Mouse (Mus musculus): ENCODE results near the gene Agtrap. TPM values are rescaled to one million over a fixed set of nuclear protein-coding genes. Genes with fewer than 3 reads are reported as not detected.

The Agtrap gene
- total and polyA plus RNA-seq, 3 experiments = 75.4 to 174 (median 97.8) TPM

GRCm38 (mm10) chr4:148107621-148108291 is 19.9 kb upstream of the Agtrap start:
- no peak for DNase-seq

DNA sequence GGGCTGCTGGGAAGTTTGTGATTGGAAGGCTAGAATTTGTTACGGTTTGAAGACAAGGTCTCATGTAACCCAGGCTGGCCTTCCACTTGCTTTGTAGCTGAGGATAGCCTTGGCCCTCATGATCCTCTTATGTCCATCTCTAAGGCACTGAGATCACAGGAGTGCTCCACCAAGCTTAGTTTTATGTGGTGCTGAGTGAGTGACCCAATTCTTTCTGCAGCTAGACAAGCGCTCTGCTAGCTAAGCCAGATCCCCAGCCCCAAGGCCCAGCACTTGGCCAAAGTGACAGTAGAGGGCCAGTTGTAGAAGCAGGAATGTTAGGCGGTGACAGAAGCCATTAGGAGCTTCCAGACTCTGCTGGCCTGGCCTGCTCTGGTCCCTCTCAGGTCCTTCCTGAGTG is 16.3 kb upstream of the Agtrap start:
- no peak for DNase-seq

DNA sequence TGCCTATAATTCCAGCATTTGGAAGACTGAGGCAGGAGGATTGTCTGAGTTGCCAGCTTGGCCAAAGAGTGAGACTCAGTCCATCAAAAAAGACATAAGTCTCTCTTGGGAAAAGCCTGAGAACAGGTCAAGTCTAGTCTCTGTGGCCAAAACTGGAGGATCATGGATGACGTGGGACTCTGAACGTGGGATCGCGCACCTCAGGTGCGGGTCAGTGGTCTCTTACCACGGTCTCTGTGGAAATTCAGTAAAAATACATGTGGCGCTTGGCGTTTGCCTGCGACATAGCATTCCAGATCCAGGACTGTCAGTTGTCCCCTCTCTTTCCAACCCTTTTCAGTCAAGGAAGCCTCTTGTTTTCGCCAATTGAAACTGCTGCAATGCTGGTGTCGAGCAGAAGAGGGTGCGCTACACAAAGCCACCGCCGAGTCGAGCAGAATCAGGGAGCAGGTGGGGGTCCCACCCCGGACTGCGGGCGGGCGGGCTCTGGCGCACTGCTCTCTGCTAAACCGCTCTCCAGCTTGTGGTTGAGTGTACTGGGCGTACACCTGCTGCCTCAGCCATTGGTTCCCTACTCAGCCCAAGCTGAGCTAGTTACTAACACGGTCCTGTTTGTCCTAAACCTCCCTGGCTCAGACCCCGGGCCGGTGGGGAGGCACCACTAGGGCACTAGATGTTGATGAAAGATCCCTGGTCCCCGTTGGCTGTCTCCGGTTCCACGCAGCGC is 14.1 kb upstream of the Agtrap start:
- peak; percentile 67 for DNase-seq

DNA sequence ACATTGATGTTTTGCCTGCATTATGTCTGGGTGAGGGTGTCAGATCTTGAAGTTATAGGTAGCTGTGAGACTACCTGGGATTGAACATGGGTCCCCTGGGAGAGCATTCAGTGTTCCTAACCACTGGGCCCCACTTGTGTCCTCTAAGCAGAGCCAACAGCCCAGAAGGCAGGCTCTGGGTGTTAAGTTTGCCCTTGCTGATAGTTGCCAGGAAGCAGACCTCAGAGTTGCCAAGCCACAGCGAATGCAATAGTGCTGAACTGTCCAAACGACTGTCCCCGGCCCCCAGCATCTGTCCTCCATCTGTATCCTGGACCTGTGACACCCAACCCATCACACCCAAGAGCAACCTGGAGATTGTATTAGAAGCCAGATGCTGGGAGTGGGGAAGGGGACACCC is 10.8 kb upstream of the Agtrap start:
- DNase-seq = no peak

DNA sequence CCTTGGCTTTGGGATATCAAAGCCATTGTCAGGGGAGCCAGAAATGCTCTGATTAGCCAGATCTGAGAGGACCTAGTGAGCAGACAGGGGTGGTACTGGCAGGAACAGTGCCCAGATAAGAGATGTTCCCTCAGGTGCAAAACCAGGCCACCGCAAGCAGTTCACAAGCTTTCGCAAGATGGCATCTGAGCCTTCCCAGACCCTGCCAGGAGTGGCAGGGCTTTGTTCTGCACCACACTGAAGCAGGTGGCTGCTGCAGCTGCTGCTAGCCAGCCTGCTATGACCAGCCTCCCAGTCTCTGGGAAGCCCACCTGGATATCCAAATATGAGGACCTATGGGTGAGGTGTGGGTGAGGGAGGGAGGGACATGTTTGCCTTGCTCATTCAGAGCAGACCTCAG is 10.1 kb upstream of the Agtrap start:
- DNase-seq = no peak

- no peak for DNase-seq
Observed at GRCm38 (mm10) chr4:148095081-148095480, 7.2 kb upstream of the Agtrap start.

- DNase-seq = no peak
Observed at GRCm38 (mm10) chr4:148094161-148094560, 6.3 kb upstream of the Agtrap start.

GRCm38 (mm10) chr4:148092551-148093271 is 4.9 kb upstream of the Agtrap start:
- peak; percentile 79 for DNase-seq

DNA sequence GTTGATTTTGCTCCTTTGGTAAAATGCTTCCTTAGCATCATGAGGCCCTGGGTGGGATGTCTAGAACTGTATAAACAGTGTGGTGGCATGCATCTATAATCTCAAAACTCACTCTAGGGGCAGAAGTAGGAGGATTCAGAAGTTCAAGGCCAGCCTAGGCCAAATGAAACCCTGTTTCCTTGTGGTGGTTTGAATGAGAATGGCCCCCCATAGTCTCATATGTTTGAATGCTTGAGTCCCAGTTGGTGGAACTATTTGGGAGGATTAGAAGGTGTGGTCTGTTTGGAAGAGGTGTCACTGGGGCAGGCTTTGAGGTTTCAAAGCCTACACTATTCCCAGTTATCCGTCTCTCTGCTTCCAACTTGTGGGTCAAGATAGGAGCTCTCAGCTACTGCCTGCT is 3.4 kb upstream of the Agtrap start:
- DNase-seq = no peak

DNA sequence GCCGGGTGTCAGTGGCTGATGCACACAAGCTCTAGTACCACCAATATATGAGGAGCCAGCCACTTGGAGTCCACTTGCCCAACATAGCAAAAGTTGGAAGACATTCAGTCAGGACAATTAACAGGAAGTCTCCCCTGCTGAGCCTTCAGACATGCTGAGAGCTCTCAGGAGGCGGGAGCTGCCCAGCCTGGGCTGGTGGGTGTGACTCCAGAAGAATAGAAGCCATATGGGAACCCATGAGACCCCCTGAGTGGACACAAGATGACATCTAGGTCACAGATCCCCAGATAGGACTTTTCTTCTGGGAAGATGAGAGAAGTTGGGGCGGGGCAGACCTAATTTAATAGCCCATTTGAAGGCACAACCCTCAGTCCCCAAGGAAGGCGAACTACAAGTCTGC is 1.3 kb upstream of the Agtrap start:
- DNase-seq = no peak

DNA sequence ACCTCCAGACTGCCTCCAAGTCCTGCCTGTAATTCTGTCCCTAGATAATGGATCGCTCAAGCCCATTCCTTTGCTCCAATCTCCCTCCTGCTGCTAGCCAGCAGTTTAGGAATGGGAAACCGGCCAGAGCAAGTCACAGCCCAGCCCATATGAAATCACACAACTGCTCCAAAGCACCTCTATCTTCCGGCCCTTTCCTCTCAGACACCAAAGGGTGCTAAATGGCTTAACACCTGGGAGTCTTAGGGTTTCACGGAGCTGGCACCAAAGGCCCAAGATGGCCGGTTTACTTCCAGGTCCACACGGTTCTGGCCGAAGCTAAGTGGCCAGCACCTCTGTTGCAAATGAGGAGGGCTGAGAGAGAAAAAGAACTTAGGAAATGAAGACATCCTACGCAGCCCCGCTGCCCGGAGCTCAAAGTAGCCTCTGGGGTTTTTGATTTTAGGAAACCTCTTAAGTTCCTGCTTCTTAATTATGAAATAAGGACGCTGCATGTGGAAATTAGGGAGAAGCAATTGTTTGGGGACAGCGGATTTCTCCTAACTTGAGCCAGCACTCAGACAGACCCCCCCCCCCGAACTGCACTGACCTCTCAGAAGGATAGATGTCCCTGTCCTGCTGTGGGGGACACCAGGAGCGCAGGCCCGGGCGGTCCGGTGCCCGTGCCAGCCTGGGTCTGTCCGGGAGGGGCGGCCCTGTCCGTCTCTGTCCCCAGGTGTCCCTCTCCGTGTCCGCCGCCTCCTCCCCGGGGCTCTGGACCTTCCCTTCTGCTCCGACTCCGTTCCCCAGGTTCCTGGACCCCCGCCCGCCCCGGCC is 532 bp downstream of the Agtrap start:
- DNase-seq = peak; percentile 81

GRCm38 (mm10) chr4:148085907-148086305 is 1.9 kb downstream of the Agtrap start:
- peak; percentile 84 for DNase-seq

GRCm38 (mm10) chr4:148085131-148085906 is 2.5 kb downstream of the Agtrap start:
- DNase-seq = peak; percentile 66

GRCm38 (mm10) chr4:148084261-148084714 is 3.5 kb downstream of the Agtrap start:
- DNase-seq = peak; percentile 58

GRCm38 (mm10) chr4:148083176-148083899 is 4.5 kb downstream of the Agtrap start:
- peak; percentile 49 for DNase-seq

DNA sequence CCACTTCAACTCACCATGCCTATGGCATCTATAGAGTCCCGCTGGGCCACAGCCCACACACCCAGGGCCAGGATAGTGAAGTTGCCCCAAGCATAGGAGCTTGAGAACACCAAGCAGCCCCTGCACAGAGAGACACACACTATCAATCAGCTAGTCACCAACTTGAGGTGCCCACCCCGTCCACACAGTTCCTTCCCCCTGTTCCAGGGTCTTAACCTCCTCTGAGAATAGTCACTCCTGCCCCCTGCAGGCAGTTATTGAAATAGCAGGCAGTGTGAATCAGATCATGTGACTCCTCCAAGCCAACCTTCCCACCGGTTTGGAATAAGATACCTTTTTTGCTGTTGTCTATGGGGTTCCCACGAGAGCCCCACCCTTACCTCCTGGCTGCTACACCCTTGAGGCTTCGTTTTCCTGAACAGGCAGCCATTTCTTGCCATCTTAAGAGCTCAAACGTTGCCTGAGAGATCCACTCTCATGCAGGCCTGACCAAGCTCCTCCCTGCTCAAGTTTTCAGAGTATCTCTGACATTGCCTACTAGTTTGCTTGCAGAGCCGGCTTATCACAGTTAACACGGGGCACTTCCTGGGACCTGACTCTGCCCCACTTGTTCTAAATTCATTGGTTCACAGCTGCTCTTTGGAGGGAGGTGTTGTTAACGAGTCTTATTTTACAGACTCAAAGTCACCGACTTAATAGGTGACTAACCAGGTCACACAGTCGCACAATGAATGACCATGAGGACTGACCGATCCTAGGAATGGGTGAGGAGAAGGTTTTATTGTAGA is 5.4 kb downstream of the Agtrap start:
- DNase-seq = peak; percentile 52

DNA sequence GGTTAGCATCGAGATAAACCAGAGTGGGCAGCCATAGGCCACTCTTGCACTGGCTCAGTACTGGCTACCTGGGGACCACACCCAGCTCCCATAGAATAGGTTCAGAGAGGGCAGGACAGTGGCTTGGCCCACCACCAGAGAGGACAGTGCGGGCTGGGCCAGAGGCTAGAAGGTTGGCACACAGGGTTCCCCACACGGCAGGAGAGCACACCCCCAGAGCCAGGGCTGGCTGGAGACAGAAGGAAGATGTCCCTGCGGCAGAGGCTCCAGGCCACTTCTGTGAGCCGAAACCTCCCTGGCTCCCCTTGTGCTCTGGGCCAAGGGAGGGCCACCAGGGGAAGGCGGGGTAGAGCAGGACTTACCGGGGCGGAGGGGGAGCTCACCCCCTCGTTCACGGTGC is 6.6 kb downstream of the Agtrap start:
- DNase-seq = no peak

DNA sequence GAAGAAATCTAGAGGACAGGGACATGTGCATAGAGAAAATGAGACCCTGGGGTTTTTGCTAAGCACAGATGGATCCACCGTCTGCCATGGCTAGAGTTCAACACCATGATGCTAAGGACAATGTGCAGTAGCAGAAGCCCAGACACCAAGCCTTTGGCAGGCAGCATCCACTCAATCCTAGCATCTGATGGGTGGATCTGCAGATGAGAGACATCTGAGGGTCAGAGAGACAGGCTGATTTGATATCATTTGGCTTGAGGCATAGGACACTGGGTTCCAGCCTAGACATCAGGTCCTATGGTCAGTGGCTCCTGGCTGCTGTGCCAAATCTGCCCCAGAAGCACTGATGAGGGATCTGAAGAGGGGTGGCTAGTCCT is 7.2 kb downstream of the Agtrap start:
- no peak for DNase-seq

DNA sequence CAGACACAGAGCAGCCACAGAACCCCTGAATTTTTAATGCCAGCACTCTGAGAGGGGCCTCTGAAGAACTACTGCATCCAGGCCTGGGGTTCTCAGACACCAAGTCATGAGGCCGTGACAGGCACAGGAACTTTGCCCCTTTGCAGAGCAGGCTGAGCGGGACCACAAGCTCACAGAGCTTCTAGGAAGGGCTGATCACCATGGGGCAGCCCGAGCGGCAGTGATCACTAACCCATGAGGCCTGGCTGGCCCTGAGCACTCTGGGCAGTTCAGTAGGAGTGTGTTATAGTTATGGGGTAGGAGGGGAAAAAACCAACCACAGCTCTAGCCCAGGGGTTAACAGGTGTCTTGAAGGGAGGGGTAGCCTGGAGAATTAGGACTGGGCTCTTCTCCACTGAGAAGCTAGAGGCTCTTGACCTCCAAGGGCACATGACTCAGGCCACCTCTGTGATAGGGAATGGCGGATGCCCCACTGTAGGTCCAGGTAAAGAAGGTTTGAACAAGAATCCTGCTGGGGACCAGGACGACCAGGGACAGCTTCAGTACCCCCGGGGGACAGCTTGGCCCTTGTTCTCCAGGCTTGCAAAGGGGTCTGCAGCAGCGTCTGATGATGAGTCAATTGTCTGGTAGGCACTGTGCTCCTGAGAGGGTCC is 7.8 kb downstream of the Agtrap start:
- DNase-seq = no peak
